Mouse (Mus musculus): ENCODE data around the gene Olfm2. TPM values are rescaled to one million over a fixed set of nuclear protein-coding genes. Genes with fewer than 3 reads are reported as not detected.
A peak's percentile ranks its signal among the peaks of the same experiment; 100 is the strongest.

Olfm2 gene
- polyA plus RNA-seq, 1 experiment from 2014 or later, result 0.25 TPM

DNA sequence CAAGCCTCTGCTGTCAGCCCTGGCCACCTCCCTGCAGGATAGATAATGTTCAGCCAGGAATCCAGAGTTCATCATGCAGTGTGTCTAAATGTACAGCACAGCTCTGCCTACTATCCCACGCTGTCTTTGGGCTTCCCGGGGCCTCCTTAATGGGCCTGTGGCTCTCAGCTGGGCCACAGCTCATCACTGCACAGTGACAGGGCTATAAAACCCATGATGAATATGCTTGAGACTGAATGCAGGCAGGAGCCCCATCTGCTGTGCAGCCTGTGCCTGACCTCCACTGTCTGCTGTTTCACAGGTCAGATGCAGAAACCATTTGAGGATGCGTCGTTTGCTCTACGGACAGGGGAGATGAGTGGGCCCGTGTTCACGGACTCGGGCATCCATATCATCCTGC lies 83.3 kb downstream of the Olfm2 start:
- Histone ChIP-seq H3K27ac (ENCODE audit: low read length) (no peak overlapping the region), H3K36me3 (ENCODE audit: control insufficient read depth, insufficient read depth) (peaks cover 20% of the 10 kb centered on the region), H3K4me2 (ENCODE audit: low read depth, low read length) (no peak overlapping the region), H3K9ac (ENCODE audit: low read depth, low read length) (no peak overlapping the region), H3K4me3 (ENCODE audit: low read depth, low read length) (no peak overlapping the region), H3K4me1 (ENCODE audit: control insufficient read depth, low read depth, low read length) (peaks cover 5% of the 10 kb centered on the region), H3K9me3 (replicated peaks; ENCODE audit: control insufficient read depth, low read length) (no peaks in the 10 kb centered on the region), H3K27me3 (ENCODE audit: control insufficient read depth, insufficient read depth, low read depth, low read length) (no peaks in the 10 kb centered on the region)
- no peak for ATAC-seq (ENCODE audit: low read depth)
- 87% methylated on average over 8 of the region's 8 CpGs for WGBS (ENCODE audit: insufficient replicate concordance)

DNA sequence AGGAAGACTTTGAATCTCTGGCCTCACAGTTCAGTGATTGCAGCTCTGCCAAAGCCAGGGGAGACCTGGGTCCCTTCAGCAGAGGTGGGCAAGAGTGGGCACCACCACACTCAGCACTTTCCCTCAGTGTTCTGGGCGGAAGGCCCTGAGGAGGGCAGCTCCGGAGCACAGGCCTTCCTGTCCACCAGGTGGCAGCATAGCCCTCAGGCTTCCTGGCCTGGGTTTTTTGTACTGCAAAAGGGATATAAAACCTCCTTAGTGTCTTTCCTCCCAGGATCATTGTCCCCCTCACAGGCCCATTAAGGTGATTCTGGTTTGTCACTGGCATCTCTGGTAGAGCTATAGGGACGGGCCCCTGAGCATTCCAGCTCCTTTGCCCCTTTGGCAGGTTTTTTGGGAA lies 83.8 kb downstream of the Olfm2 start:
- Histone ChIP-seq H3K4me1 (ENCODE audit: control insufficient read depth, low read depth, low read length) (peaks cover 5% of the 10 kb centered on the region), H3K27me3 (ENCODE audit: control insufficient read depth, insufficient read depth, low read depth, low read length) (no peaks in the 10 kb centered on the region), H3K9me3 (replicated peaks; ENCODE audit: control insufficient read depth, low read length) (no peaks in the 10 kb centered on the region), H3K4me3 (ENCODE audit: low read depth, low read length) (no peak overlapping the region), H3K36me3 (ENCODE audit: control insufficient read depth, insufficient read depth) (peaks cover 25% of the 10 kb centered on the region), H3K4me2 (ENCODE audit: low read depth, low read length) (no peak overlapping the region), H3K9ac (ENCODE audit: low read depth, low read length) (no peak overlapping the region), H3K27ac (ENCODE audit: low read length) (no peak overlapping the region)
- 57% methylated on average over 3 of the region's 3 CpGs for WGBS (ENCODE audit: insufficient replicate concordance)
- ATAC-seq (ENCODE audit: low read depth), result peak; percentile 28; the same call in 1 of the 2 replicates

DNA sequence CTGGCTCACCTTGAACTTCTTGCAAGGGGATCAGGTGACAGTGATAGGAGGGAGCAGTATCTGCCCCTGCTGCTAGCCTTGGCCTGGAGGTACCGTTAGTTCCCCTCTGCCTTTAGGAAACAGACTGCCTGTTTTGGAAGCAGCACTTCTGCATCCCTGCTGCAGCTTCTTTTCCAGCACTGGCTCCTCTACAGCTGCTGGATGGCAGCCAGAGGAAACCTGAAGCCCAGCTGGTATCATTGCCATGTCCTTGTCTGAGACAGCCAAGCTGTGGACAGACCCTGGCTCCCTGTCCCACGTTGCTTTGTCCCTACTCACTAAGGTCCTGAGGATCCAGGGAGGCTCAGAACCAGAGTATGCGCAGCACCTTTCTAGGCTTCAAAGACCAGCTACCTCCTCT lies 88.6 kb downstream of the Olfm2 start:
- ATAC-seq (ENCODE audit: low read depth), result no peak
- no peaks in the 10 kb centered on the region for H3K9me3 ChIP-seq (replicated peaks; ENCODE audit: control insufficient read depth, low read length)

DNA sequence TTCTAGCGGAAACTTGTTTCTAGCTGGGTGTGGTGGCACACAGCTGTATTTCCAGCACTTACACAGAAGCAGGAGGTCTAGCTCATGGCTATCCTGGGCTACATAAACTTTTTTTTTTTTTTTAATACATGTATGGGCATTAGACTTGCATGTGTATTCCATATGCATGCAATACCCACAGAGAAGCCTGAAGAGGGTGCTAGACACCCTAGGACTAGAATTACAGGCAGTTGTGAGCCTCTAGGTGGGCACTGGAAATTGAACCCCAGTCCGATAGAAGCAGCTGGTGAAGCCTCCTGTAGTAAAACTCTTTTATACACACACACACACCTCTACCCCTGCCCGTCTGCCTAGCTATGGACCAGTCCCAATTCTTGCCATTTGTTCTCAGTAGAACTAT lies 92.3 kb downstream of the Olfm2 start:
- Histone ChIP-seq H3K27me3 (ENCODE audit: control insufficient read depth, insufficient read depth, low read depth, low read length) (no peaks in the 10 kb centered on the region), H3K4me2 (ENCODE audit: low read depth, low read length) (peak overlapping the region; percentile 82; the same call in 1 of the 2 replicates), H3K36me3 (ENCODE audit: control insufficient read depth, insufficient read depth) (peaks cover 32% of the 10 kb centered on the region), H3K9me3 (replicated peaks; ENCODE audit: control insufficient read depth, low read length) (no peaks in the 10 kb centered on the region), H3K4me1 (ENCODE audit: control insufficient read depth, low read depth, low read length) (peaks cover 37% of the 10 kb centered on the region), H3K27ac (ENCODE audit: low read length) (no peak overlapping the region), H3K9ac (ENCODE audit: low read depth, low read length) (no peak overlapping the region), H3K4me3 (ENCODE audit: low read depth, low read length) (no peak overlapping the region)
- WGBS (ENCODE audit: insufficient replicate concordance), result 81% methylated on average over 3 of the region's 3 CpGs
- no peak for ATAC-seq (ENCODE audit: low read depth)

More for the DNA sequence above, 88.6 kb downstream of the Olfm2 start:
- H3K27me3 ChIP-seq (ENCODE audit: control insufficient read depth, insufficient read depth, low read depth, low read length), result no peaks in the 10 kb centered on the region
- no peak overlapping the region for H3K9ac ChIP-seq (ENCODE audit: low read depth, low read length)
- no peak overlapping the region for H3K4me3 ChIP-seq (ENCODE audit: low read depth, low read length)
- H3K4me1 ChIP-seq (ENCODE audit: control insufficient read depth, low read depth, low read length), result peaks cover 14% of the 10 kb centered on the region
- no peak overlapping the region for H3K27ac ChIP-seq (ENCODE audit: low read length)
- H3K4me2 ChIP-seq (ENCODE audit: low read depth, low read length), result no peak overlapping the region
- 69% methylated on average over 3 of the region's 3 CpGs for WGBS (ENCODE audit: insufficient replicate concordance)
- H3K36me3 ChIP-seq (ENCODE audit: control insufficient read depth, insufficient read depth), result peaks cover 38% of the 10 kb centered on the region

DNA sequence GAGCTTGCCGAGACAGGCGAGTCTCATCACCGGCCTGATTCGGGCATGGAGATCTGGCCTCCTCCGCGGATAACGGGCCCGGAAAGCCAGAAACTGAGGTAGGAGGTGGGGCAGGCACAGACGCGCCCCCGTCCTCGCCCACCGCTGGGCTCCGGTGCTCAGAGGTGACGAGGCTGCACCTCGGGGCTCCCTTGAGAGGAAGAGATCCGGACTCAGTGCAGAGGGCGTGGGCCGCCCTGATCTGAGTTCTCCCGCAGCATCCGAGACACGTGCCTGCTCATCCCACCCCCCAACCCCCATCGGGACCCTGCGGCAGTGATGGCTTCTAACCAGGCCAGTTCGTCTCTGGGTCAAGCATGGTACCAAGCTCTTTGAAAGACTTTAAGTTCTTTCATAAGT lies 93.9 kb downstream of the Olfm2 start:
- Histone ChIP-seq H3K4me1 (ENCODE audit: control insufficient read depth, low read depth, low read length) (peaks cover 42% of the 10 kb centered on the region), H3K36me3 (ENCODE audit: control insufficient read depth, insufficient read depth) (peaks cover 21% of the 10 kb centered on the region), H3K4me2 (ENCODE audit: low read depth, low read length) (peak overlapping the region; percentile 82), H3K4me3 (ENCODE audit: low read depth, low read length) (peak overlapping the region; percentile 93), H3K27me3 (ENCODE audit: control insufficient read depth, insufficient read depth, low read depth, low read length) (no peaks in the 10 kb centered on the region), H3K9me3 (replicated peaks; ENCODE audit: control insufficient read depth, low read length) (no peaks in the 10 kb centered on the region), H3K27ac (ENCODE audit: low read length) (peak overlapping the region; percentile 45), H3K9ac (ENCODE audit: low read depth, low read length) (peak overlapping the region; percentile 89)
- 0 out of 2 replicates have a peak, but pooled peaks have one; percentile 2 for ATAC-seq (ENCODE audit: low read depth)
- WGBS (ENCODE audit: insufficient replicate concordance), result 0% methylated on average over 25 of the region's 25 CpGs

DNA sequence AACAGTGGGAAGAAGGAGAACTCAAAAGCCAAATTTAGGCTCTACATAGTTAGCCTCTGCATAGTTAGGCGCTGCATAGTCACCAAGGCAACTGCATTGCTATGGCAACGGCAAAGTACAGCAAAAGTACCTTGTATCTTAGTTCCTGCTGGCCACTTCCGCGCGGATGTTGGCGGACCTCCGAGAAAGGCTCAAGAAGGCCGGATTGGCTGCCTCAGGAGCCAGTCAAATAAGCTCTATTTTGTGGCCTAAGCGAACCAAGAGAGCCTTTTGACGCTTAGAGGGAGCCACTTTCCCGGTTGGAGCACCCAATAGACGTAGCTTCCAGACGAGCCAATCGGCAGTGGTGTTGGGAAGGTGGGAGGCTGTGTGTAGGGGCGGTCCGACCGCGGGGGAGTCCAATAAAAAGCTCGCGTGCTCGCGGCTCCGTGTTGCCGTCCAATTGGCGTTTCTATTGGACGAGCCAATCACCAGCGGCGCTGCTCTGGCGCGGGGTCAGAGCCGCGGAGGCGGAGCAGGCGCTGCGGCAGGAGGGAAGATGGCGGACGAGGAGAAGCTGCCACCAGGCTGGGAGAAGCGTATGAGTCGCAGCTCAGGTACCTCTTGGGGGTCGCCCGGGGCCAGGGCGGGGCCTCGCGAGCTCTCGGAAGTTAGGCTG lies 94.4 kb downstream of the Olfm2 start, which contains the start of gene Pin1:
Pin1 (plus strand) TSS at position 494 of the 658 bp plus-strand sequence.
- ATAC-seq (ENCODE audit: low read depth), result peak; percentile 98
- H3K9me3 ChIP-seq (replicated peaks; ENCODE audit: control insufficient read depth, low read length), result no peaks in the 10 kb centered on the region
- H3K27me3 ChIP-seq (ENCODE audit: control insufficient read depth, insufficient read depth, low read depth, low read length), result no peaks in the 10 kb centered on the region
- H3K36me3 ChIP-seq (ENCODE audit: control insufficient read depth, insufficient read depth), result peaks cover 19% of the 10 kb centered on the region
- peak within 1 kb of the TSS; percentile 82 for H3K4me2 ChIP-seq (ENCODE audit: low read depth, low read length)
- WGBS (ENCODE audit: insufficient replicate concordance), result under 1% methylated on average over 45 of the region's 45 CpGs
- peaks cover 42% of the 10 kb centered on the region for H3K4me1 ChIP-seq (ENCODE audit: control insufficient read depth, low read depth, low read length)
- H3K27ac ChIP-seq (ENCODE audit: low read length), result peak within 1 kb of the TSS; percentile 59
- peak within 1 kb of the TSS; percentile 89 for H3K9ac ChIP-seq (ENCODE audit: low read depth, low read length)
- H3K4me3 ChIP-seq (ENCODE audit: low read depth, low read length), result peak within 1 kb of the TSS; percentile 93

DNA sequence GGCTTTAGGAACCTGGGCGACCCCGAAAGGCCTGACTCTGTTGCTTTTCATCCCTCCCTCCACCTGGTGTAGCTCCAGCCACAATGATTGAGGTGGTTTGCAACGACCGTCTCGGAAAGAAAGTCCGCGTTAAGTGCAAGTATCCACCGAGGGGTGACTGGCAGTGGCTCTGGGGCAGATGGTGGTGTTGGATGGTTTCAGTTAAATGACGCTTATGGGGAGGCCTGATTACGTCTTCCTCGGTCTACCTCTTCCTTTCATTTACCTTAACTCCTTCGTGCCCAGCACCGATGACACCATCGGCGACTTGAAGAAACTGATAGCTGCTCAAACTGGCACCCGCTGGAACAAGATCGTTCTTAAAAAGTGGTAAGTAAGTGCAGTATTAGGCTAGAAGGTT lies 101.0 kb downstream of the Olfm2 start:
- Histone ChIP-seq H3K9me3 (replicated peaks; ENCODE audit: control insufficient read depth, low read length) (no peaks in the 10 kb centered on the region), H3K4me1 (ENCODE audit: control insufficient read depth, low read depth, low read length) (peaks cover 49% of the 10 kb centered on the region), H3K4me2 (ENCODE audit: low read depth, low read length) (peak overlapping the region; percentile 77), H3K9ac (ENCODE audit: low read depth, low read length) (peak overlapping the region; percentile 92), H3K27ac (ENCODE audit: low read length) (peak overlapping the region; percentile 89), H3K27me3 (ENCODE audit: control insufficient read depth, insufficient read depth, low read depth, low read length) (no peaks in the 10 kb centered on the region), H3K4me3 (ENCODE audit: low read depth, low read length) (peak overlapping the region; percentile 71), H3K36me3 (ENCODE audit: control insufficient read depth, insufficient read depth) (no peaks in the 10 kb centered on the region)
- no peak for ATAC-seq (ENCODE audit: low read depth)
- 1% methylated on average over 17 of the region's 17 CpGs for WGBS (ENCODE audit: insufficient replicate concordance)

DNA sequence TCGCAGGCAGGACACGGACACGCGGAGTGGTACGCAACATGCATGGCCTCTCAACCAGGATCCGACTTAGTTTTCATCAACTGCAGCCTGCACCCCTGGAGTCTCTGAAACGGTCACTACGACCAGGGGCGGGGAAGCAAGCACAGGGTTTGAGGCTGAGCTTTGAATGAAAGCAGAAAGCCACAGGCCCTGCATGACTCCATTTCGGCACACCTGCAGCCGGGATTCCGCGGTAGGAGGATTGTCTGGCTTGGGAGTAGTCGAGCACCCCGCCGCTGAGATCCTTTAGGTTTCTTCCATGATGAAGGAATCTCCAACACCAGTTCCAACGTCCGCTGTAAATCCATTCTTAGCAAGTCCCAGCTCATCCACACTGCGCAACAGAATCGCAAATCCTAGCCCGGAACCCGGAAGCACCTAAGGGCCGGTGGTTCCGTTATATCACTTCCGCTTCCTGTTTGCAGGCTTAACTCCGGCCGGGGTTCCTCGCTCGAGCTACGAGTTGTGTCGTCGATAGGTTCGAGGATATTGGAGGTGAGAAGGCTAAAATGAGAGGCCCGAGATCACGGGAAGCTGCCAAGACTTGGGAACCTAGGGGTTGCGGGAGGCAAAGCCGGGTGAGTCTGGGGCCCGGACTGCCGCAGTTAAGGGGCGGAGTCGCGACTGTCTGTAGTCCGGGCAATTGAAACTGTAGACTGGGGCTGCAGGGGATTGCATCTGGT lies 101.6 kb downstream of the Olfm2 start, which contains the start of gene Fbxl12:
Fbxl12 (minus strand) TSS at position 408 of the 722 bp plus-strand sequence.
- no peaks in the 10 kb centered on the region for H3K36me3 ChIP-seq (ENCODE audit: control insufficient read depth, insufficient read depth)
- no peaks in the 10 kb centered on the region for H3K9me3 ChIP-seq (replicated peaks; ENCODE audit: control insufficient read depth, low read length)
- peak within 1 kb of the TSS; percentile 89 for H3K27ac ChIP-seq (ENCODE audit: low read length)
- H3K4me1 ChIP-seq (ENCODE audit: control insufficient read depth, low read depth, low read length), result peaks cover 44% of the 10 kb centered on the region
- no peaks in the 10 kb centered on the region for H3K27me3 ChIP-seq (ENCODE audit: control insufficient read depth, insufficient read depth, low read depth, low read length)
- H3K4me3 ChIP-seq (ENCODE audit: low read depth, low read length), result peak within 1 kb of the TSS; percentile 71
- peak; percentile 51 for ATAC-seq (ENCODE audit: low read depth)
- peak within 1 kb of the TSS; percentile 99 for H3K4me2 ChIP-seq (ENCODE audit: low read depth, low read length)
- peak within 1 kb of the TSS; percentile 92 for H3K9ac ChIP-seq (ENCODE audit: low read depth, low read length)
- under 1% methylated on average over 43 of the region's 43 CpGs for WGBS (ENCODE audit: insufficient replicate concordance)

DNA sequence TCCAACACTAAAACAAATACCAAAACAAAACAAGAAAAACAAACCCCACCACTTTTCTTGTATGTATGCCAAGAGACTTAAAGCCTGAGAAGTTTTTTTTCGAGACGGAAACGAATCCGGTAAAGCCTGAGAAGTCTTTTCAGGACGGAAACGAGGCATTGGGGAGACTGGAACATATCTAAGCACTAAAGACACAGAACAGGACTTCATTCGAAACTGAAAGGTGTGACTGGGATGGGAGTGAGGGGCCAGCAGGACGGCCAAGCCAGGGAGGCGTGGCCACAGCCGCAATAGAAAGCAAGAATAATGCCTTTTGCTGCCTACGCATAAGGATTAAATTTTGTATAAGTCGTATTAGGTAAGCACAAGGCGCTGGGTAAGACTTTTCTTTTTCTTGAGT lies 102.4 kb downstream of the Olfm2 start:
- Histone ChIP-seq H3K4me1 (ENCODE audit: control insufficient read depth, low read depth, low read length) (peaks cover 37% of the 10 kb centered on the region), H3K9me3 (replicated peaks; ENCODE audit: control insufficient read depth, low read length) (no peaks in the 10 kb centered on the region), H3K9ac (ENCODE audit: low read depth, low read length) (peak overlapping the region; percentile 92), H3K27me3 (ENCODE audit: control insufficient read depth, insufficient read depth, low read depth, low read length) (no peaks in the 10 kb centered on the region), H3K36me3 (ENCODE audit: control insufficient read depth, insufficient read depth) (peaks cover under 1% of the 10 kb centered on the region), H3K27ac (ENCODE audit: low read length) (peak overlapping the region; percentile 83), H3K4me3 (ENCODE audit: low read depth, low read length) (peak overlapping the region; percentile 71), H3K4me2 (ENCODE audit: low read depth, low read length) (peak overlapping the region; percentile 99)
- WGBS (ENCODE audit: insufficient replicate concordance), result 5% methylated on average over 13 of the region's 13 CpGs
- no peak for ATAC-seq (ENCODE audit: low read depth)

Data from liver, embryonic 16.5 days (tissue).